Mouse (Mus musculus) lung, embryonic 14.5 days (tissue): ENCODE data around the gene B3galt1. TPM values are rescaled to one million over a fixed set of nuclear protein-coding genes. Genes with fewer than 3 reads are reported as not detected.

Source experiments
- ATAC-seq: fragments of 200-750 bp; cut with Nextera tagmentation; 2 replicates; pipeline ENCODE4 v1.8.0; 2017; ENCODE audit warnings: mild to moderate bottlenecking, moderate TSS enrichment, moderate library complexity; ENCODE audit not compliant: insufficient read depth
- DNase-seq: peaks from one replicate; pipeline ENCODE4 v3.0.0-alpha.2; 2015
- H3K27ac ChIP-seq: fragments of 300-500 bp; sonication (generic); 2 replicates; pipeline ENCODE4 v1.5.1; 2014; ENCODE audit warnings: low read depth, mild to moderate bottlenecking, moderate library complexity
- H3K27me3 ChIP-seq: fragments of 300-500 bp; sonication (generic); 2 replicates; pipeline ENCODE4 v1.6.1; 2014; ENCODE audit warnings: low read length, control low read depth; ENCODE audit not compliant: insufficient read depth
- H3K36me3 ChIP-seq: fragments of 300-500 bp; sonication (generic); 2 replicates; pipeline ENCODE4 v1.6.1; 2014; ENCODE audit warnings: control low read depth; ENCODE audit not compliant: insufficient read depth
- H3K4me1 ChIP-seq: fragments of 300-500 bp; sonication (generic); 2 replicates; pipeline ENCODE4 v1.6.1; 2014; ENCODE audit warnings: antibody characterized with exemption, control low read depth; ENCODE audit not compliant: insufficient read depth
- H3K4me2 ChIP-seq: fragments of 300-500 bp; sonication (generic); 2 replicates; pipeline ENCODE4 v1.6.1; 2014; ENCODE audit warnings: mild to moderate bottlenecking
- H3K4me3 ChIP-seq: fragments of 300-500 bp; sonication (generic); 2 replicates; pipeline ENCODE4 v1.5.1; 2014; ENCODE audit warnings: low read depth, low read length
- H3K9ac ChIP-seq: fragments of 300-500 bp; sonication (generic); 2 replicates; pipeline ENCODE4 v1.6.1; 2014
- H3K9me3 ChIP-seq: fragments of 300-500 bp; sonication (generic); 2 replicates; pipeline ENCODE4 v1.6.1; 2016; ENCODE audit warnings: low read depth, low read length, control low read depth
- CTCF ChIP-seq: IDR thresholded peaks from 2 replicates; pipeline ENCODE4 v1.5.1; 2016; ENCODE audit warnings: antibody characterized with exemption, low read depth
- WGBS: fragments of 180-500 bp; shearing (Covaris S2); extraction: QIAGEN DNeasy Blood & Tissue Kit; methylation state at CpG from one replicate; pipeline ENCODE4 v1.1.7; 2014; 5-methylcytosine and 5-hydroxymethylcytosine counted together
- polyA plus RNA-seq: library from polyadenylated mRNA; unstranded; fragments of >200 nt; fragmentation: Nextera tagmentation; extraction: Ambion mirVana; gene quantifications from 2 replicates; pipeline ENCODE4 v1.2.1, GENCODE M21; 2014

The B3galt1 gene
- polyA plus RNA-seq: 2.9 and 3.4 TPM in 2 replicates

- Histone ChIP-seq H3K4me1 (0 out of 2 replicates have a peak, but pooled peaks cover 5% of the 10 kb centered on the region), H3K27ac (0 out of 2 replicates have a peak within 1 kb of the TSS, but pooled peaks have one; percentile 8), H3K9me3 (no peaks in the 10 kb centered on the region), H3K36me3 (no peaks in the 10 kb centered on the region), H3K4me3 (peak within 1 kb of the TSS; percentile 66), H3K27me3 (peaks cover 5% of the 10 kb centered on the region; the same call in 1 of the 2 replicates), H3K9ac (peak within 1 kb of the TSS; percentile 51), H3K4me2 (peak within 1 kb of the TSS; percentile 94)
- ATAC-seq (peak; percentile 98), DNase-seq (peak; percentile 91)
- WGBS: under 1% methylated on average over 81 of the region's 83 CpGs
- TF ChIP-seq CTCF: no peak
Observed at GRCm38 (mm10) chr2:67565480-67566331, at the start of gene B3galt1. Gene B3galt1, plus strand, starts transcription at chr2:67565871.

GRCm38 (mm10) chr2:67516405-67516804 is 49.3 kb upstream of the B3galt1 start:
- ATAC-seq (no peak), DNase-seq (no peak)
- WGBS: 86% methylated on average over 7 of the region's 7 CpGs
- no peaks in the 10 kb centered on the region for H3K36me3 ChIP-seq
- H3K9me3 ChIP-seq: no peaks in the 10 kb centered on the region
- no peak overlapping the region for H3K9ac ChIP-seq
- H3K4me3 ChIP-seq: no peak overlapping the region
- H3K27me3 ChIP-seq: no peaks in the 10 kb centered on the region
- TF ChIP-seq CTCF: no peak
- no peak overlapping the region for H3K27ac ChIP-seq
- no peaks in the 10 kb centered on the region for H3K4me1 ChIP-seq
- H3K4me2 ChIP-seq: no peak overlapping the region

- no peaks in the 10 kb centered on the region for H3K27me3 ChIP-seq
- no peaks in the 10 kb centered on the region for H3K36me3 ChIP-seq
- H3K4me3 ChIP-seq: no peak overlapping the region
- no peak for DNase-seq
- H3K9ac ChIP-seq: no peak overlapping the region
- no peak overlapping the region for H3K4me2 ChIP-seq
- H3K27ac ChIP-seq: no peak overlapping the region
- no peaks in the 10 kb centered on the region for H3K4me1 ChIP-seq
- whole genome bisulfite sequencing: 89% methylated on average over 2 of the region's 2 CpGs
- ATAC-seq: no peak
- H3K9me3 ChIP-seq: no peaks in the 10 kb centered on the region
- peak; percentile 15; the same call in 1 of the 2 replicates for TF ChIP-seq CTCF
Observed at GRCm38 (mm10) chr2:67535347-67535746, 30.3 kb upstream of the B3galt1 start.

GRCm38 (mm10) chr2:67539426-67539825 is 26.2 kb upstream of the B3galt1 start:
- WGBS: 73% methylated on average over 6 of the region's 6 CpGs
- no peak for ATAC-seq
- TF ChIP-seq CTCF: no peak

GRCm38 (mm10) chr2:67541957-67542696 is 23.5 kb upstream of the B3galt1 start:
- Histone ChIP-seq H3K4me2 (no peak overlapping the region), H3K27me3 (no peaks in the 10 kb centered on the region)

More at GRCm38 (mm10) chr2:67539426-67539825, 26.2 kb upstream of the B3galt1 start:
- DNase-seq: no peak
- no peaks in the 10 kb centered on the region for H3K4me1 ChIP-seq
- no peaks in the 10 kb centered on the region for H3K36me3 ChIP-seq
- no peaks in the 10 kb centered on the region for H3K27me3 ChIP-seq
- H3K27ac ChIP-seq: no peak overlapping the region
- H3K4me3 ChIP-seq: no peak overlapping the region
- H3K9ac ChIP-seq: no peak overlapping the region
- H3K9me3 ChIP-seq: no peaks in the 10 kb centered on the region
- H3K4me2 ChIP-seq: no peak overlapping the region

GRCm38 (mm10) chr2:67544426-67544825 is 21.2 kb upstream of the B3galt1 start:
- no peak for DNase-seq
- H3K4me3 ChIP-seq: no peak overlapping the region
- no peak overlapping the region for H3K9ac ChIP-seq
- no peak overlapping the region for H3K4me2 ChIP-seq
- no peaks in the 10 kb centered on the region for H3K36me3 ChIP-seq
- WGBS: 67% methylated on average over 8 of the region's 8 CpGs
- no peaks in the 10 kb centered on the region for H3K9me3 ChIP-seq
- no peak overlapping the region for H3K27ac ChIP-seq
- H3K27me3 ChIP-seq: no peaks in the 10 kb centered on the region
- no peak for ATAC-seq
- no peak for TF ChIP-seq CTCF
- H3K4me1 ChIP-seq: no peaks in the 10 kb centered on the region

More at GRCm38 (mm10) chr2:67541957-67542696, 23.5 kb upstream of the B3galt1 start:
- ATAC-seq: no peak
- Histone ChIP-seq H3K4me3 (no peak overlapping the region), H3K9me3 (no peaks in the 10 kb centered on the region), H3K36me3 (no peaks in the 10 kb centered on the region), H3K9ac (no peak overlapping the region), H3K27ac (no peak overlapping the region), H3K4me1 (no peaks in the 10 kb centered on the region)
- TF ChIP-seq CTCF: no peak
- 59% methylated on average over 11 of the region's 11 CpGs for WGBS
- peak; percentile 66 for DNase-seq
